Mouse (Mus musculus) heart, embryonic 13.5 days (tissue): ENCODE data around the gene Phkg1. TPM values are rescaled to one million over a fixed set of nuclear protein-coding genes. Genes with fewer than 3 reads are reported as not detected.
"Not testable (repeated sequence)": the region's sequence is repeated elsewhere in the genome, so short reads cannot be mapped to it uniquely, and the experiment has no call there.

ENCODE experiments used
- ATAC-seq: fragments of 200-750 bp; cut with Nextera tagmentation; 2 replicates; pipeline ENCODE4 v1.8.0; 2017; ENCODE audit warnings: moderate TSS enrichment; ENCODE audit not compliant: insufficient number of reproducible peaks, low FRiP score, low TSS enrichment; ENCODE audit errors: extremely low read depth
- H3K27ac ChIP-seq: fragments of 300-500 bp; sonication (generic); replicated peaks from 2 replicates; pipeline ENCODE4 v1.5.1; 2015; ENCODE audit warnings: moderate library complexity, mild to moderate bottlenecking, inconsistent platforms
- H3K27me3 ChIP-seq: fragments of 300-500 bp; sonication (generic); replicated peaks from 2 replicates; pipeline ENCODE4 v1.6.1; 2015; ENCODE audit warnings: mild to moderate bottlenecking, inconsistent platforms
- H3K36me3 ChIP-seq: fragments of 300-500 bp; sonication (generic); 2 replicates; pipeline ENCODE4 v1.6.1; 2015; ENCODE audit warnings: mild to moderate bottlenecking, inconsistent platforms
- H3K4me1 ChIP-seq: fragments of 300-500 bp; sonication (generic); 2 replicates; pipeline ENCODE4 v1.6.1; 2015; ENCODE audit warnings: inconsistent platforms
- H3K4me2 ChIP-seq: fragments of 300-500 bp; sonication (generic); 2 replicates; pipeline ENCODE4 v1.6.1; 2015; ENCODE audit warnings: inconsistent platforms, mild to moderate bottlenecking, moderate library complexity
- H3K4me3 ChIP-seq: fragments of 300-500 bp; sonication (generic); 2 replicates; pipeline ENCODE4 v1.5.1; 2015; ENCODE audit warnings: moderate library complexity, mild to moderate bottlenecking, inconsistent platforms
- H3K9ac ChIP-seq: fragments of 300-500 bp; sonication (generic); 2 replicates; pipeline ENCODE4 v1.6.1; 2015; ENCODE audit warnings: inconsistent platforms, mild to moderate bottlenecking, moderate library complexity
- H3K9me3 ChIP-seq: fragments of 300-500 bp; sonication (generic); 2 replicates; pipeline ENCODE4 v1.6.1; 2016; ENCODE audit warnings: inconsistent platforms
- WGBS: fragments of 180-500 bp; shearing (Covaris S2); methylation state at CpG from one replicate; pipeline ENCODE4 v1.1.7; 2015; ENCODE audit warnings: mixed read lengths; 5-methylcytosine and 5-hydroxymethylcytosine counted together
- polyA plus RNA-seq: library from polyadenylated mRNA; unstranded; fragments of >200 nt; fragmentation: Nextera tagmentation; extraction: Ambion mirVana; gene quantifications from 2 replicates; pipeline ENCODE4 v1.2.1, GENCODE M21; 2015

Phkg1 gene
- 0.76 and 1.4 TPM in 2 replicates for polyA plus RNA-seq

GRCm38 (mm10) chr5:129898449-129898848 lies at the start of gene Phkg1:
Gene Phkg1 (minus strand): TSS chr5:129898549.
- H3K4me2 ChIP-seq, result no peak within 1 kb of the TSS
- H3K9ac ChIP-seq, result no peak within 1 kb of the TSS
- no peak within 1 kb of the TSS for H3K4me3 ChIP-seq
- peaks cover 11% of the 10 kb centered on the region for H3K4me1 ChIP-seq
- no peak within 1 kb of the TSS for H3K27ac ChIP-seq
- 85% methylated on average over 1 of the region's 1 CpGs for WGBS
- no peak for ATAC-seq
- H3K27me3 ChIP-seq, result no peaks in the 10 kb centered on the region
- peaks cover 20% of the 10 kb centered on the region for H3K36me3 ChIP-seq
- no peaks in the 10 kb centered on the region for H3K9me3 ChIP-seq

GRCm38 (mm10) chr5:129947528-129948033 lies 49.2 kb upstream of the Phkg1 start:
- no peak overlapping the region for H3K27ac ChIP-seq
- 78% methylated on average over 2 of the region's 2 CpGs for WGBS

GRCm38 (mm10) chr5:129943402-129943801 lies 45.1 kb upstream of the Phkg1 start:
- no peak for ATAC-seq
- H3K36me3 ChIP-seq, result peaks cover 11% of the 10 kb centered on the region
- H3K9ac ChIP-seq, result no peak overlapping the region
- WGBS, result 61% methylated on average over 1 of the region's 1 CpGs
- H3K27ac ChIP-seq, result no peak overlapping the region
- H3K4me2 ChIP-seq, result peak overlapping the region; percentile 86
- H3K9me3 ChIP-seq, result no peaks in the 10 kb centered on the region
- no peak overlapping the region for H3K4me3 ChIP-seq
- no peaks in the 10 kb centered on the region for H3K27me3 ChIP-seq
- H3K4me1 ChIP-seq, result peaks cover 23% of the 10 kb centered on the region

More at GRCm38 (mm10) chr5:129947528-129948033, 49.2 kb upstream of the Phkg1 start:
- Histone ChIP-seq H3K9ac (no peak overlapping the region), H3K4me3 (no peak overlapping the region), H3K4me2 (no peak overlapping the region), H3K4me1 (peaks cover 25% of the 10 kb centered on the region), H3K27me3 (no peaks in the 10 kb centered on the region), H3K36me3 (peaks cover 11% of the 10 kb centered on the region), H3K9me3 (no peaks in the 10 kb centered on the region)
- ATAC-seq, result no peak

DNA sequence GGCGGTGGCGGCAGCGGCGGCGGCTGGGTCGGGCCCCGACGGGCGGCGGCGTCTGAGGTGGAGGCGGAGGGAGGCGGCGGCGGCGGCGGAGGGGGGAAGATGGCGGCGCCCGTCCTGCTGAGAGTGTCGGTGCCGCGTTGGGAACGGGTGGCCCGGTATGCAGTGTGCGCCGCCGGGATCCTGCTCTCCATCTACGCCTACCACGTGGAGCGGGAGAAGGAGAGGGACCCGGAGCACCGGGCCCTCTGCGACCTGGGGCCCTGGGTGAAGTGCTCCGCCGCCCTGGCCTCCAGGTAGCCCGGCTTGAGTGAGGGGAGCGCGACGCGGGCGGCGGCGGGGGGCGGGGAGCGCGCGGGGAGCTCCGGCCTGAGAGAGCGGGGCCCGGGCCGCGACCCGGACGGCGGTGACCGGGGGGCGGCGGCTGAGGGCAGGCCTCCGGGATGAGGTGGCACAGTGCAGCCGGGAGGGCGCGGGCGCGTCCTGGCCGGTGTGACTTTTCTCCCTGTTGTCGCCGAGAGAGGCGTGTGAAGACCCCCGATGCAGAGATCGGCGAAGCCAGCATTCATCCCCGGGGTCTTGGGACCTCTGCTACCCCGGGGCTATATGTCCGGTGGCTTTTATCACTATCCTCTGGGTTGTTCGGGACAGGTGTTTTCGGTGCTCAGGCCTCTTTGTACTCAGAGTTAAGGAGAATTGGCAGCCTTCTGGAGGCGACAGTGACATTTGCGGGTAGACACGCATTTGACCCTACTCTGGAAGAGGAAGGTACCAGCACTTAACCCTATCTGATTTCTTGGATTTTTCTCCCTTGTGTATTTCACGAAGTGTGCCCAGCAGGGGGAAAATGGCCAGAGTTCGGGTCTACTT lies 44.0 kb upstream of the Phkg1 start:
- Histone ChIP-seq H3K4me2 (peak overlapping the region; percentile 86), H3K4me1 (peaks cover 13% of the 10 kb centered on the region), H3K36me3 (peaks cover 11% of the 10 kb centered on the region), H3K27ac (peak overlapping the region; percentile 80), H3K4me3 (peak overlapping the region; percentile 91), H3K9ac (peak overlapping the region; percentile 94)
- peak; percentile 9; the same call in 1 of the 2 replicates for ATAC-seq
- not testable (repeated sequence) for H3K9me3 ChIP-seq, H3K27me3 ChIP-seq
- WGBS, result under 1% methylated on average over 50 of the region's 82 CpGs

- H3K27me3 ChIP-seq, result no peaks in the 10 kb centered on the region
- peak within 1 kb of the TSS; percentile 91 for H3K4me3 ChIP-seq
- H3K4me2 ChIP-seq, result peak within 1 kb of the TSS; percentile 86
- peak; percentile 95 for ATAC-seq
- H3K4me1 ChIP-seq, result peaks cover 11% of the 10 kb centered on the region
- H3K9me3 ChIP-seq, result no peaks in the 10 kb centered on the region
- under 1% methylated on average over 58 of the region's 59 CpGs for WGBS
- peak within 1 kb of the TSS; percentile 80 for H3K27ac ChIP-seq
- peaks cover 11% of the 10 kb centered on the region for H3K36me3 ChIP-seq
- peak within 1 kb of the TSS; percentile 94 for H3K9ac ChIP-seq
These were observed 43.2 kb upstream of the Phkg1 start, which contains the start of gene Vkorc1l1 for GRCm38 (mm10) chr5:129941495-129942045. Gene Vkorc1l1 (plus strand): TSS chr5:129941970.

DNA sequence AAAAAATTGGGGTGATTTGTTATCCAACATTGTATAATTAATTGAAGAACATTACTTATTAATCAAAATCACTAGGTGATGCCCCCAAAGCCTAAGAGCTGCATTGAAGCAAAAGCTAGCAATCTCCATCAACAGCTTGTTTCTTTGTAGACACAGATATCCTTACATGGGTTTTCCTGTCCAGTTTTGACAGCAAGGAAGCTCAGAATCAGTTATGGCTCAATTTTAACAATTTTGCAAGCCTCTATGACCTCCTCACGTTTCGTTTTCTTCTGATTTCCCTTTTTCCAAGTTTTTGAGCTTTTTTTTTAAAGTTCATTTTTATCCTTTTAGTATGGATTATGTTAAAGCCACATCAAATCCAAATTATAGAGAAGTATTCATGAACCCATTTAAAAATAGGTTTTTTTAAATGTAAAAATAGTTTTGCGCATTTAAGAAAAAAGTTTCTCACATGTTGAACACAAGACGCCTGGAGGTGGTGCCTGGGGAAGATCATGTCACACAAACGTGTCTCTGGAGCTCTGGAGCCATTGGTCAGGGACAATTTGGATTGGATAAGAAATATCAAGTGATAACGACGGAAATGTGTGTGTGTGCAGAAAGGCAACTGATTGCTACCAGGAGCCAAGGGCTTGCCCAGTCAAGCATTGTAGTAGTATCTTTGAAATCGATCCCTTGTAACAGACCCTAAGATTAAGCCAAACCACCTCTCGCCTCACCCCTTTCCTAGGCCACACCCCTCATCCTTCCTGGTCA lies 42.6 kb upstream of the Phkg1 start:
- H3K27ac ChIP-seq, result peak overlapping the region; percentile 54; the same call in 1 of the 2 replicates
- ATAC-seq, result no peak

DNA sequence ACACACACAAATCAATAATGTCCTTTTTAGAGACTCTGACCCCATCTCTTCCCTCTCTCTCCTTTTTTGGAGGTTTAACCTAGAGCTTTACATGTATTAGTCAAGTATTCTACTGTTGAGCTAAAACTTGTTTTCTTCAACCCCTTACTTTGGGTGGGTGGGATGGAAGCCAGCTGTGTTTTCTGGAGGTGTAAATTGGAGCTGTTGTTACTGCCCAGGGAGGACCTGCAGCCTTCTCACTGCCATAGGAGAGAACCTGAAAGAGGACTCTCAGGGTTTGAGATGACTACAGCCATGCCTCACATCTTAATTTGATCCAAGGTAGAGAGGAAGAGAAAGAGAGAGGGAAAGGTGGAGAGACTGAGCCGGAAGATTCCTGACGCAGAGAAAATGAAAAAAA lies 41.9 kb upstream of the Phkg1 start:
- Histone ChIP-seq H3K9me3 (no peaks in the 10 kb centered on the region), H3K27ac (no peak overlapping the region), H3K36me3 (peaks cover 7% of the 10 kb centered on the region), H3K4me3 (no peak overlapping the region), H3K4me2 (no peak overlapping the region), H3K27me3 (no peaks in the 10 kb centered on the region), H3K4me1 (peaks cover 11% of the 10 kb centered on the region), H3K9ac (no peak overlapping the region)
- no peak for ATAC-seq
- WGBS, result 42% methylated on average over 2 of the region's 2 CpGs

More for the DNA sequence above, 42.6 kb upstream of the Phkg1 start:
- peaks cover 11% of the 10 kb centered on the region for H3K36me3 ChIP-seq
- 5% methylated on average over 9 of the region's 9 CpGs for WGBS
- H3K4me3 ChIP-seq, result peak overlapping the region; percentile 91
- peak overlapping the region; percentile 69 for H3K4me2 ChIP-seq
- no peaks in the 10 kb centered on the region for H3K9me3 ChIP-seq
- peak overlapping the region; percentile 69 for H3K9ac ChIP-seq
- no peaks in the 10 kb centered on the region for H3K27me3 ChIP-seq
- H3K4me1 ChIP-seq, result peaks cover 11% of the 10 kb centered on the region

DNA sequence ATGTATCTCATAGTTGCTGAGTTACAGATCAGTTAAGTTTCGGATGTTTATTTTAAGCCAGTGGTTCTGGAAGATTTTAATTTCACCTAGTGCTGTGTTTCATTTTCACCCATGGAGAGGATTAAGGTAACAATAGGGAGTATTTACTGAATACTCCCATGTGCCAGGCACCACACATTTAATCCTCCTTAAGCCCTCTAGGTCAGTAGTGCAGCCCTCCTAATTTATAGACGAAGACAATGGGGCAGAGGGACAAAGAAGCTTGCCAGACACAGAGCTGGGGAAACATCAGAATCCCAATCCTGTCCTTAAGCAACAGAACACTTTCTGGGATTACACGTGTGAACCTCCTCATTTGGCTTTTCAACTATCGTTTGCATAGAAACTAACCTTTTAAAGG lies 38.6 kb upstream of the Phkg1 start:
- no peak for ATAC-seq
- Histone ChIP-seq H3K27ac (no peak overlapping the region), H3K9ac (no peak overlapping the region), H3K4me3 (no peak overlapping the region), H3K36me3 (no peaks in the 10 kb centered on the region), H3K27me3 (no peaks in the 10 kb centered on the region), H3K4me2 (no peak overlapping the region), H3K4me1 (0 out of 2 replicates have a peak, but pooled peaks cover 2% of the 10 kb centered on the region), H3K9me3 (no peaks in the 10 kb centered on the region)
- 51% methylated on average over 4 of the region's 4 CpGs for WGBS

DNA sequence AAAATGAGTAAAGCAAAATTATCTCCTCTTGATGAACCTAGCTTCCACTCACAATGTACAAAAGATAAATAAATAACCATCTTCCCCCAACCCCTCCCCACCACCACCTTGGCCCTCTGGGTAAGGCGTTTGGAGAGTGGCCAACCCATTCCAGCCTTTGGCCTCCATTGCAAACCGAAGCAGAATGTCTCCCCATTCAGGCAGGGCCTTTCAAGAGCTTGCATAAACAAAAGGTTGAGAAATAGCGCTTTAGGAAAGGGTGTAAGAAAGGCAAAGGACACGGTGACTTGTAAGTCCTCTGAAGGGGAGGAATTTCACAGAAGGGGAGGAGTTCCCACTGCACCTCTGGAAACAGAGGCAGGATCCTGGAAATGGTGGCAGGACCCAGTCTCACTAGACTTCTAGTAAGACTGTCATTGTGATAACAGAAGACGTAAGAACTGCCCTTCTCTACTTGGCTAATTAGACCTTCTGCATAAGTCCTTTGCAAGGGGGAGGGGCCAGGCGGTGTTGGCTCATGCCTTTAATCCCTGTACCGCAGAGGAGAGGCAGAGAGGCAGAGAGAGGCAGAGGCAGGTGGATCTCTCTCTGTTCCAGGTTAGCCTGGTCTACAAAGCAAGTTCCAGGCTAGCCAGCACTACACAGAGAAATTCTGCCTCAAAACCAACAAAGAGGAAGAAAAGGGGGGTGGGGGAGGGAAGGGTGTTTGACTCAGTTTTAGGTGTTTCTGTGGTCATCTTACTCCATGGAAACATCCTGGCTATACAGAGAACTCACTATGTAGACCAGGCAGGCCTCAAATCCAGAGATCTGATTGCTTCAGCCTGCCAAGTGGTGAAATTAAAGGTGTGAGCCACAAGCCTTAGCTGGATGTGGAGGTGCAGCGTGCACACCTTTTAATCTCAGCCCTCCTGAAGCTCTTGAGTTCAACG lies 31.8 kb upstream of the Phkg1 start:
- Histone ChIP-seq H3K9me3 (no peaks in the 10 kb centered on the region), H3K27me3 (no peaks in the 10 kb centered on the region), H3K36me3 (no peaks in the 10 kb centered on the region), H3K4me1 (no peaks in the 10 kb centered on the region), H3K9ac (no peak overlapping the region), H3K4me3 (no peak overlapping the region), H3K27ac (no peak overlapping the region), H3K4me2 (no peak overlapping the region)
- no peak for ATAC-seq
- 44% methylated on average over 9 of the region's 9 CpGs for WGBS

GRCm38 (mm10) chr5:129925933-129926332 lies 27.6 kb upstream of the Phkg1 start:
- Histone ChIP-seq H3K9me3 (no peaks in the 10 kb centered on the region), H3K36me3 (no peaks in the 10 kb centered on the region), H3K4me3 (no peak overlapping the region), H3K27me3 (no peaks in the 10 kb centered on the region), H3K27ac (no peak overlapping the region), H3K9ac (no peak overlapping the region), H3K4me1 (no peaks in the 10 kb centered on the region), H3K4me2 (no peak overlapping the region)
- WGBS, result 79% methylated on average over 5 of the region's 5 CpGs
- ATAC-seq, result no peak
